Mouse (Mus musculus): ENCODE measurements around the gene Plppr4.

The Plppr4 gene

DNA sequence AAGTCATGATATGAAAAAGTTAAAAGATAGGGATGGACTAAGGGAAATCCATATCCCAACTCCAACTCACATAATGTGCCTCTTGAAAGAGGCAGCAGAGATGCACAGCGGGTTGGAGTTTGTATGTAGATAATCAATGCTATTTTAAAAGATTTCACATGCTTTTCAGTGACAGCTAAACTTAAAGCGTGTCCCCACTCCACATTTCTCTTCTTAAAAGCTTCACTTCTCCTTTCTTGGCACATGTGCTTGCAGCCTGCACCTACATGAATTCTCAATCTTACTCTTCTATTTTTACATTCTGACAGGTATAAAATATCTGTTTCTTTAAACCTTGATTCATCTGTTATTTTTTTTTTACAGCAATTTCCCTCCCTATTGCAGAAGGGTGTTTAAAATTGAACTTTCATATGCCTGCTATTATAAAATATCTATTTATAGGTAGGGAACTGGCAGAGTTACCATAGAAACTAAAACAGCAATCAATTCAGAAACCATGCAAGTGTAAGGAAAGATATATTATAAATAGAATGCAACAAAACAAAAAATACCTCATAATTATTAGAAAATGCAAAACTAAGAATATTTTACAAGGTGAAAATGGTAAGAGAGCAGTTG, 66.3 kb downstream of the Plppr4 start:
- DNase-seq (ENCODE audit: low spot score in 2 of 2): peak in 1 of 2 experiments; percentile 50
